Mouse (Mus musculus) cerebral cortex, adult 2 months (tissue): Measurements from ENCODE around the gene Arl4a.

ENCODE experiments used
- WGBS: fragments of 180-500 bp; shearing (Covaris S2); methylation state at CpG from one replicate; pipeline ENCODE4 v1.1.7; 2018; 5-methylcytosine and 5-hydroxymethylcytosine counted together

The Arl4a gene

GRCm38 (mm10) chr12:40037876-40038463, at the start of gene Arl4a:
TSS of gene Arl4a (minus strand) at chr12:40038025.
- WGBS = under 1% methylated on average over 58 of the region's 68 CpGs

- 52% methylated on average over 5 of the region's 5 CpGs for WGBS
These were observed 48.0 kb upstream of the Arl4a start for GRCm38 (mm10) chr12:40085731-40086322.

DNA sequence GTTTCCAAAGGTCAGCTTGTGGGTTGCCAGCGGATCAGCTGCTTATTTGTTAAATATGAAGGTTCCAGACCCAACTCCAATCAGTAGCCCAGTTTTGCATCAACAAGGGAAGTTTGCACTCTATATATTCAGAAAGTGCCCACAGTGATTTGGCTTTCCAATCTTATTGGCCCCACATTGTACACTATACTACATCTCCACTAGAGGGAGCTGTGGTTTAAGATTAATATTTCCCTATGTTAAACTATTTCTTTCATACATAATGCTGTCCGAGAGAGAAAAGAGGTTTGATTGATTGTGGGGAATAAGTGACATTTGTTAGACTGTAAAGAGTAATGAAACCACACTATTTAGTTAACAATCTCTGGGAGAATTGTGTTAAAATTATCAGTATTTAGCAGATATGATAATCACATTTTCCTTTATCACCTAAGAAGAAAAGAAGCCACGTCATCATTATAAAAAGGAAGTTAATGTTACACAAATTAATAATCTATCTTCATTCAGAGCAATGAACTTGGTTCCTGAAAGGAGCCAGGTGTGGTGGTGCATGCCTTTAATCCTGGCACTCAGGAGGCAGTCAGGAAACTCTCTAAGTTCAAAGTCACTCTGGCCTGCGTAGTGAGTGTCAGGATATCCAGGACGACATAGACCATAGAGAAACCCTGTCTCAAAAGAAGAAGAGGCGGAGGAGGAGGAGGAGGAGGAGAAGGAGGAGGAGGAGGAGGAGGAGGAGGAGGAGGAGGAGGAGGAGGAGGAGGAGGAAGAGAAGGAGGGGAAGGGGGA, 44.8 kb upstream of the Arl4a start:
- WGBS = 42% methylated on average over 5 of the region's 6 CpGs

DNA sequence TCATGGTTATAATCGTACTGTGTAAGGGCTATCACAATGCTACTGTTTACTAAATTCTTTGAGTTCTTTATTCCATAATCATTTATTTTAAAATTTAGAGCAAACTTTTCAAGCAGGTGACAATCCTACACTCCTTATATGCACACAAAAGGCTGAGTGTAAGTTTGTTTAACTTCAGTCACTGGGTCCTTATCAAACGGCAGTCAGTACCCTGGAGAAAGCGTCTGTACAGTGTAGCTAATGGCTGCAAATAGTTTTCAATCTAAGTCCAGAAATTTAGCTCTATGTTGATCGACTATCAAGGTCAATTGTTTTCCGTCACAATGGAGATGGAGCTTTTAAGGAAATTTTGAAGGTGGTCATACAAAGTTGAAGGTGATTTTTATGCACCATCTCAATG, 44.2 kb upstream of the Arl4a start:
- WGBS = 80% methylated on average over 5 of the region's 5 CpGs

DNA sequence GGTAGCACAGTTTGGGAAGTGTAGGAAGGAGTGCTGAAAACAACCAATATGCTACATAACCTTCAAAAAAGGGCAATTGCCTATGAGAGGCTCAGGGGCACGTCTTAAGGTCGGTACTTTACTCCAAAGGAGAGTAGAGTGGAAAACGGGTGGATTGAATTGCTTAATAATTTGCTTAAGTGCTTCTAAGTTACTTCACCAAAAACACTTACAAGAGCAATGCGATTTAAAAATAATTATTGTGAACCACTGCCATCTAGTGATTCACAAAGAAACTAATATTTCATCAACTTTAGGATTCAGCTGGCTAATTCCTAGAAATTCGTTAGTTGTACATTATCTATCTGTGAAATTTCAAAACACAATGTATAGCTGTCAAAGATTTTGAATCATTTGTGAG, 35.8 kb upstream of the Arl4a start:
- WGBS = 53% methylated on average over 5 of the region's 5 CpGs

GRCm38 (mm10) chr12:40047024-40047423, 9.2 kb upstream of the Arl4a start:
- WGBS = 45% methylated on average over 1 of the region's 1 CpGs

- WGBS = 66% methylated on average over 8 of the region's 8 CpGs
These were observed 6.2 kb upstream of the Arl4a start for GRCm38 (mm10) chr12:40043816-40044585.

- WGBS = under 1% methylated on average over 59 of the region's 60 CpGs
These were observed 505 bp downstream of the Arl4a start for GRCm38 (mm10) chr12:40037226-40037813.

DNA sequence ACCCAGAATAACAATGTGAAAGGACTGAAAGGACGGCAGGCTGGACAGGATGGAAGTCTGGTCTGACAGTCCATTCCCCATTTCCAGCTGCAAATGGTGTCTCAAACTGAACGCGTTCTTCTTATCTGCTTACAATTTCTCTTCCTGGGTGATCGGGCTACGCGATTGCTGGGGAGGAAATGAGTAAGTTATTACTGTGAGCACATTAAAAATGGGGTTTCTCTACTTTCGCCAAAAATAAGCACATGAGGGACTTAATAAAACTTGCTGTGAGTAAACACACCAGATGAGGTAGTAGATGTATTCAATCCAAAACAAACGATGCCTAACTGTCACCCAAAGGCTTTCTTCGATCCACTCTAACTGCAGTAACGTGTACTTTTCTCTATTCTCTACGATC, 1.2 kb downstream of the Arl4a start:
- under 1% methylated on average over 11 of the region's 11 CpGs for WGBS

DNA sequence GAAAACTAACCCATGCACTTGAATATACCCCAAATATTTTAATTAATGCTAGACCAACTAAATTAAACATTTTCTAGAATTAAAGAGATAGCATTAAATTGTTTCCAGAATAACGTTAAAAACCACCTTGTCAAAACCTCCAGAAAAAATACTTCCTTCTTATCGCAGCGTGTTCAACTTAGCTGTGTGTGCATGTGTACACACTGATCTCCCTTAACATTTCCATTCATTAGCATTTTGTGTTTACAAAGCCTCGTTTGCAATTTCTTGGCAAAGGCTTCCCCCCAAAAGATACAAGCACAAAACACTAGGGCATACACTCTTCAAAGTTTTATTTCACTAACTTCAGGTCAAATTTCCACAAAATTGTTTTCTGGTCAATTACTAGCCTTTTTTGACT, 2.3 kb downstream of the Arl4a start:
- 39% methylated on average over 4 of the region's 4 CpGs for WGBS

GRCm38 (mm10) chr12:40029201-40029600, 8.6 kb downstream of the Arl4a start:
- WGBS = 83% methylated on average over 4 of the region's 4 CpGs

GRCm38 (mm10) chr12:40027846-40028245, 10.0 kb downstream of the Arl4a start:
- WGBS = 83% methylated on average over 3 of the region's 3 CpGs

- WGBS = 77% methylated on average over 3 of the region's 3 CpGs
These were observed 10.4 kb downstream of the Arl4a start for GRCm38 (mm10) chr12:40027444-40027843.

- 95% methylated on average over 2 of the region's 2 CpGs for WGBS
These were observed 13.9 kb downstream of the Arl4a start for GRCm38 (mm10) chr12:40023918-40024317.

DNA sequence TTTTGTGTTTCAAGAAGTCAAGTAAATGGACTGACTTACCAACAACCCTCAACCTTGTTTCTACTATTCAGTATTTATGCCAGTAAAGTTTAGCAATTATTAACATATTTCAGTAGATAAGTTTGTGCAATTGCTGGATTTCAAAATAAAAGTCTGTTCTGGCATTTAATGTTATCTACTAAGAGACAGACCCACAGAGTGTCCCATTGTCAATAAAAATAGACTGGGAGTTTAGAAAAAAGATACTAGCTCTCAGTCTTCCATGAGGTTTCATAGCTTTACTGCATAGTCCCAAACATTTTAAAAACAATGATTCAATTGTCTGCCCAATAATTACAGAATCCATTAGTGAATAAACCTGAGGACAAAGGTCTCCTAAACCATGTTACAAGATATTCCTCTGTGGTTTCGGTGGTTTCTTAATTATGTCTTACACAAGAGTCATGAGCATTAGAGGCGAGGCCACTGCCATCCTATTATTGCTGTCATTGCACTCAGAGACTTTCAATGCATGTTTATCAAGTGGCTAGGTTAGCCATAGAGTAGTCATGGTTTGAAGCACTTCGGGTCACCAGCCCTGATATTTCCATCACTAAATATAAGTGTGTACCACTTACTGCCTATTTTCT, 14.7 kb downstream of the Arl4a start:
- 84% methylated on average over 3 of the region's 3 CpGs for WGBS

DNA sequence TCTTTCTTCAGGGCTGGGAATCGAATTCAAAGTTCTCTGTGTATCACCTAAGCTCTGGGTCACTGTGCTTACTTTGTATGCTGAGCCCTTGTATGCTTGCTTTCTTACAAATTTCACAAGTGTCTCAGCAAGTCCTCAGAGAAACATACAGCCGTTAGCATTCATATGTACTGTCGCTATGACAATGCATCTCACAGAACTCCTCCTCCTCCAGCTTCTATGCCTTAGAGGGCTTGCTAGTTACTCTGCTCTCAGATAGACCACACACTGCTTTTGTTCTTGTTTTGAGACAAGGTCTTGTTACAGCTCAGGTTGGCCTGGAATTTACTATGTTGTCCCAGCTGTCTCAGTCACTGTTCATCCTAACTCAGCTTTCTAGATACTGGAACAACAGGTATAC, 15.5 kb downstream of the Arl4a start:
- 76% methylated on average over 3 of the region's 3 CpGs for WGBS

- 68% methylated on average over 6 of the region's 6 CpGs for WGBS
These were observed 19.8 kb downstream of the Arl4a start for GRCm38 (mm10) chr12:40017955-40018505.

GRCm38 (mm10) chr12:40016648-40017460, 21.0 kb downstream of the Arl4a start:
- 24% methylated on average over 19 of the region's 19 CpGs for WGBS

DNA sequence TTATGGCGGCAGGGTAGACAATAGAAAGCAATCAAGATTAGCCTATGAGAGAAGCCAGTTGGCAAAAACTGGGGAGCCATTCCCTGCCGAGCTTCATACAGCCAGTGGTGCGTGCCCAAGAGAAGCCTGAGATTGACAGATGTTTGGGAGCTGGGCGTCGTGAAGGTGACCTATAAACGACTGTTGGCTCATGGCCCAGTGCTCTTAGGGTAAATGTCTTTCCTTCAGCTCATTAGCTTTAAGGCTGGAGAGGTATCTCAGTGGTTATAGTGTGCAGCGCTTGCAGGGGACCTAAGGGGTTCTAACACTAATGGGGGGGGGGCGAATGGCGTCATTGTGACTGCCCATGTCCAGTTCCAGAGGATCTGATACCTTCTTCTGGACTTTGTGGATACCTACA, 21.8 kb downstream of the Arl4a start:
- 76% methylated on average over 9 of the region's 9 CpGs for WGBS

- 67% methylated on average over 2 of the region's 2 CpGs for WGBS
These were observed 28.0 kb downstream of the Arl4a start for GRCm38 (mm10) chr12:40009866-40010265.
